Mouse (Mus musculus): ENCODE measurements around the gene Kif5c. TPM values are rescaled to one million over a fixed set of nuclear protein-coding genes. Genes with fewer than 3 reads are reported as not detected.

Gene Kif5c
- polyA plus RNA-seq, 1 experiment from 2014 or later, result 88.9 TPM

DNA sequence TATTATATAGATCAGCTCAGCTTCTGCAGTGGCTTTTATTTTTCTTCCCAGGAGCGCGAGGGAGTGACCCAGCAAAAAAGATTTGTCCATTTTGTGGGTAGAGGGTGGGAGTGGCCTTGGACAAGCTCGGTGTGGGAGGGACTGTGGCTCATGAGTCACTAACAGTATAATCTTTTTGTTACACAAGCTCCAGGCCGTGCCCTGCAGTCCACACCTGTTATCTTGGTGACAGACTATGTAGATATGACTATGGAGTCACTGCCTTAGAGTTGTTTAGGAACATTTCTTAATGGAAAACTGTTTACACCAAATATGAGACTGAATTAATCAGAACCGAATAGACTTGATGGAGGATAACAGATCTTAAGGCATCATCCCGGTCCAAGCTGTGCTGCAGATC, 194.9 kb downstream of the Kif5c start:
- no peak for ATAC-seq (replicated peaks; ENCODE audit: low FRiP score)
- WGBS, result 89% methylated on average over 6 of the region's 6 CpGs

DNA sequence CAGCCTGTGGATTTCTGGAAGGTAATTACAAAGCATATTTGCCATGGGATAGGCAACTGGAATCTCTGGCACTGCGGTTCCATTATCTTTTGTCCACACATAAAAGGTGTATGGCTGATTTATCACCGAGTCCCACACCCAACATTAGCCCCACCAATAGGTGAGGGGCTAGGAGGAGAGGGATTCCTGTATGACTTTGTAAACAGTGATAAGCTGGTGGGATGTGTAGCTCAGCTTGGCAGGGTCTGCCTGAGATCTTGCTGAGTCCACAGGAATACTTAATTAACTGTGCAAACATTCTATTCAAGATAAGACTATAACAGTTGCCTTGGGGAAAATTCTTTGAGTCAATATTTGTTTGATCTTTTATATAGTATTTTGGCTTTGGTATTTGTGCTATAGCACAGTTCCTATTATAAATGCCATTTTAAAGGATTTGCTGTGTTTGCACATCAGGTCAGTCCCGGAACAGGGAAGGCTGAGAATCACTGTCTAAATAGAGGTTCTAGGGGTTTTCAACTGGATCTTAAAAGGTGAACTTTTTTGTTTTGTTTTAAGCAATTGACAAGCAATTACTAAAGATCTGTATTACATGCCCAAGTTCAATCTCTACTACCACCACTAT, 196.7 kb downstream of the Kif5c start:
- 81% methylated on average over 3 of the region's 3 CpGs for WGBS
- no peak for DNase-seq (ENCODE audit: low spot score)
- H3K9ac ChIP-seq (ENCODE audit: low read length), result no peak overlapping the region

More for the DNA sequence above, 194.9 kb downstream of the Kif5c start:
- no peaks in the 10 kb centered on the region for H3K36me3 ChIP-seq (ENCODE audit: control insufficient read depth, insufficient read depth, low read length)
- H3K4me3 ChIP-seq (ENCODE audit: low read depth, low read length), result no peak overlapping the region
- no peak overlapping the region for H3K9ac ChIP-seq (ENCODE audit: low read length)
- no peak for DNase-seq (ENCODE audit: low spot score)
- no peaks in the 10 kb centered on the region for H3K9me3 ChIP-seq (ENCODE audit: control insufficient read depth, low read length)
- no peaks in the 10 kb centered on the region for H3K4me1 ChIP-seq (replicated peaks; ENCODE audit: control insufficient read depth, insufficient read depth, low read length)
- H3K4me2 ChIP-seq (ENCODE audit: low read depth, low read length, severe bottlenecking), result no peak overlapping the region
- H3K27ac ChIP-seq (ENCODE audit: low read depth, low read length), result no peak overlapping the region
- H3K27me3 ChIP-seq (ENCODE audit: control insufficient read depth, insufficient read depth, low read length), result no peaks in the 10 kb centered on the region

DNA sequence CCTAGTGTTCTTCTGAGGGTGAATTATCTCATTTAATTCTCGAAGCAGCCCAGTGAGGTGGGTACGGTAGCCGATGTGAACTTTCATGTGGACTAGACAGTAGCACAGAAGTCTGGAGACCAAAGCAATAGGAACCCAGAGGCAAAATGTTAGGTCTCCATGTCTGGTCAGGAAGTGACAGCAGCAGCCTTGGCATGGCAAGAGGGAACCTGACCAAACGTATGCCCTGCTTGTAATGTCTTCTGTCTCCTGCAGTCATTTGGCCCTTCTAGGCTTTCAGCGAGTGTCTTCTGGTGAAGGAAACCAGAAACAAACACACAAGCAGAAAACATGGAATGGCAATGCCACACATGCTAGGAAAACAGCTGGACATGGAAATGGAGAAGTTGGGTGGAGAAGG, 197.5 kb downstream of the Kif5c start:
- DNase-seq (ENCODE audit: low spot score) (no peak), ATAC-seq (replicated peaks; ENCODE audit: low FRiP score) (no peak)
- H3K4me2 ChIP-seq (ENCODE audit: low read depth, low read length, severe bottlenecking), result no peak overlapping the region
- WGBS, result 95% methylated on average over 5 of the region's 5 CpGs
- H3K4me3 ChIP-seq (ENCODE audit: low read depth, low read length), result no peak overlapping the region
- no peak overlapping the region for H3K9ac ChIP-seq (ENCODE audit: low read length)
- no peaks in the 10 kb centered on the region for H3K27me3 ChIP-seq (ENCODE audit: control insufficient read depth, insufficient read depth, low read length)
- H3K9me3 ChIP-seq (ENCODE audit: control insufficient read depth, low read length), result no peaks in the 10 kb centered on the region
- no peak overlapping the region for H3K27ac ChIP-seq (ENCODE audit: low read depth, low read length)
- no peaks in the 10 kb centered on the region for H3K4me1 ChIP-seq (replicated peaks; ENCODE audit: control insufficient read depth, insufficient read depth, low read length)
- H3K36me3 ChIP-seq (ENCODE audit: control insufficient read depth, insufficient read depth, low read length), result no peaks in the 10 kb centered on the region

More for the DNA sequence above, 196.7 kb downstream of the Kif5c start:
- Histone ChIP-seq H3K36me3 (ENCODE audit: control insufficient read depth, insufficient read depth, low read length) (no peaks in the 10 kb centered on the region), H3K27me3 (ENCODE audit: control insufficient read depth, insufficient read depth, low read length) (no peaks in the 10 kb centered on the region), H3K27ac (ENCODE audit: low read depth, low read length) (no peak overlapping the region), H3K4me3 (ENCODE audit: low read depth, low read length) (no peak overlapping the region), H3K9me3 (ENCODE audit: control insufficient read depth, low read length) (no peaks in the 10 kb centered on the region), H3K4me2 (ENCODE audit: low read depth, low read length, severe bottlenecking) (no peak overlapping the region), H3K4me1 (replicated peaks; ENCODE audit: control insufficient read depth, insufficient read depth, low read length) (no peaks in the 10 kb centered on the region)
- no peak for ATAC-seq (replicated peaks; ENCODE audit: low FRiP score)

DNA sequence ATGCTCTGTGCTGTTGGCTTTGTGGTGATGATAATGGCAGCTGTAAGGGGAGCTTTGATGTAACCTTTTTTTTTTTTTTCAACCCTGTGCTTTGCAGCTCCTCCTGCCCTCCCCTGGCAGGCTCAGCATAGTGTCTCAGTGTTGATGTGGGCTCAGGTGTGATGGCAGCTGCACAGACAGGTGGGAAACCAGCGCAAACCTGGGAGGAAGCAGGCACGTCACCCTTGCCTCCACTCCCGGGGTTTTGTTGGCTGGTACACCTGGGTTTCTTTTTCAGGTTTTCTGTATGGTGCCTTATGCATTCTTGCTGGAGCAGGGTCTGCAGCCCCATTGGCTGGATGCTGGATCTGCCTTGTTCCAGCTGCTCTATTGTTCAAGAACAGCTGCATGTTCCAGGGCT, 198.1 kb downstream of the Kif5c start:
- DNase-seq (ENCODE audit: low spot score) (no peak), ATAC-seq (replicated peaks; ENCODE audit: low FRiP score) (no peak)
- Histone ChIP-seq H3K9ac (ENCODE audit: low read length) (no peak overlapping the region), H3K4me3 (ENCODE audit: low read depth, low read length) (no peak overlapping the region), H3K4me1 (replicated peaks; ENCODE audit: control insufficient read depth, insufficient read depth, low read length) (no peaks in the 10 kb centered on the region), H3K36me3 (ENCODE audit: control insufficient read depth, insufficient read depth, low read length) (no peaks in the 10 kb centered on the region), H3K27me3 (ENCODE audit: control insufficient read depth, insufficient read depth, low read length) (no peaks in the 10 kb centered on the region), H3K4me2 (ENCODE audit: low read depth, low read length, severe bottlenecking) (no peak overlapping the region), H3K9me3 (ENCODE audit: control insufficient read depth, low read length) (no peaks in the 10 kb centered on the region), H3K27ac (ENCODE audit: low read depth, low read length) (no peak overlapping the region)
- 86% methylated on average over 3 of the region's 3 CpGs for WGBS

DNA sequence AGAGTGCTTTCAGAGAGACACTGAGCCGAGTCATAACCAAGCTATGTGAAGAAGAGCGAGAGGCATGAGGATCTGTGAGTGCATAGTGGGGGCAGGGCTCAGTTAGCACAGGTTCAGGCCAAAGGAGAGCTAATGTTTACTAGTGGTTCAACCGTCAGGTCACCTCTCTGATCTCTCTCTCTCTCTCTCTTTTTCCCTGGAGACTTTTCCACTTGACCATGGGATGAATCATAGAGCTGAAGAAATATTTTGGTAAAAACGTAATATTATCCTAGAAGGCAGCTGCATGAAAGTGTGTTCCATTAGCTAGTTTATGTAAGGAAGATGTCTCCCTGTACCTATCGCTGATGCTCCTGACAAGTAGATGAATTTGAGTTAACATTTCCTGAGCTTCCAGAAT, 199.0 kb downstream of the Kif5c start:
- Histone ChIP-seq H3K27ac (ENCODE audit: low read depth, low read length) (no peak overlapping the region), H3K27me3 (ENCODE audit: control insufficient read depth, insufficient read depth, low read length) (no peaks in the 10 kb centered on the region), H3K9ac (ENCODE audit: low read length) (no peak overlapping the region), H3K36me3 (ENCODE audit: control insufficient read depth, insufficient read depth, low read length) (no peaks in the 10 kb centered on the region), H3K9me3 (ENCODE audit: control insufficient read depth, low read length) (no peaks in the 10 kb centered on the region), H3K4me2 (ENCODE audit: low read depth, low read length, severe bottlenecking) (no peak overlapping the region), H3K4me3 (ENCODE audit: low read depth, low read length) (no peak overlapping the region), H3K4me1 (replicated peaks; ENCODE audit: control insufficient read depth, insufficient read depth, low read length) (no peaks in the 10 kb centered on the region)
- 91% methylated on average over 5 of the region's 5 CpGs for whole genome bisulfite sequencing
- ATAC-seq (replicated peaks; ENCODE audit: low FRiP score), result no peak
- no peak for DNase-seq (ENCODE audit: low spot score)

DNA sequence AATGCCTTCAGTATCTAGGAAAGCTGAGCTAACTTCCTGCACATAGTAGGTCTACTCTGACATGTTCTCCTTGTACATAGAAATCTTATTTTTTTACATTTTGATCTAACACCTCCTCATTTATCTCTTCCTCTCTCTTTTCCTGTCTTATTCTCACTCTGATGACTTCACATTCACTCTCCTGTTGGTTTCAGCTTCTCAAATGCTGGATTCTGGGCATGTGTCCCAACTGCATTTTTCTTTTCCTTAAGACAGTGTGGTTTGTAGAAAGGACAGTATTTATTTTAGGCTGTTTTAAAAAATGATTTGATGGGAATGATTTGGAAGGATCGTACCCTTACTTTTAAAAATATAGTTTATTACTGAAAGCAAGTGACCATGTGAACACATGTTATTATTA, 203.2 kb downstream of the Kif5c start:
- Histone ChIP-seq H3K27ac (ENCODE audit: low read depth, low read length) (no peak overlapping the region), H3K9ac (ENCODE audit: low read length) (no peak overlapping the region), H3K4me3 (ENCODE audit: low read depth, low read length) (no peak overlapping the region), H3K4me1 (replicated peaks; ENCODE audit: control insufficient read depth, insufficient read depth, low read length) (no peaks in the 10 kb centered on the region), H3K4me2 (ENCODE audit: low read depth, low read length, severe bottlenecking) (no peak overlapping the region), H3K9me3 (ENCODE audit: control insufficient read depth, low read length) (no peaks in the 10 kb centered on the region), H3K27me3 (ENCODE audit: control insufficient read depth, insufficient read depth, low read length) (no peaks in the 10 kb centered on the region), H3K36me3 (ENCODE audit: control insufficient read depth, insufficient read depth, low read length) (no peaks in the 10 kb centered on the region)
- no peak for DNase-seq (ENCODE audit: low spot score)
- ATAC-seq (replicated peaks; ENCODE audit: low FRiP score), result no peak
- 96% methylated on average over 1 of the region's 1 CpGs for WGBS

Other genes starting within 250 kb of the Kif5c start
- gene Epc2, start 167.8 kb upstream of the Kif5c start, polyA plus RNA-seq (2014; fragmentation: Nextera tagmentation; extraction: Ambion mirVana), result 12.3 and 14.4 TPM in 2 replicates
- gene Lypd6b, start 168.4 kb downstream of the Kif5c start, polyA plus RNA-seq (2014; fragmentation: Nextera tagmentation; extraction: Ambion mirVana), result 0.92 and 2.4 TPM in 2 replicates